Mouse (Mus musculus): ENCODE data around the gene 2300003K06Rik.
"Not testable (repeated sequence)": the region's sequence is repeated elsewhere in the genome, so short reads cannot be mapped to it uniquely, and the experiment has no call there.

2300003K06Rik gene

DNA sequence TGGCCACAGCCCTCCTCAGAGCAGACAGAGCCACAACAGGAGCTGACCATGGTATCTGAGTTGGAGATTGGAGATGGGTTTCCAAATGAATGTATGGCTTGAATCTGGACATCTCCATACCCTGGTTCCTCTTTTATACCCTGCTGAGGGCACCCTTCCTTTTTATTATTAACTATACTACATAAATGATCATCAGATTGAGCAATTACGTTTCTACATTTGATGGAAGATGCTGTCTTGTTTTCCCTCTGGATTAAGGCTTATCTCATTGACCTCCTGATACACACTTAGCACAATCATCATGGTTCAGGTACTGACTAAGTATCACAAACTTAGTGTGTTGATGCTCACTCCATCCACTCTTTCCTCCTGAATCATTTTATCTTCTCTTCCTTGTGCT is at the start of gene 2300003K06Rik:
TSS of gene 2300003K06Rik (minus strand) at position 101 of the 400 bp plus-strand sequence.
- DNase-seq (ENCODE audit: low read depth, low spot score): no peak

DNA sequence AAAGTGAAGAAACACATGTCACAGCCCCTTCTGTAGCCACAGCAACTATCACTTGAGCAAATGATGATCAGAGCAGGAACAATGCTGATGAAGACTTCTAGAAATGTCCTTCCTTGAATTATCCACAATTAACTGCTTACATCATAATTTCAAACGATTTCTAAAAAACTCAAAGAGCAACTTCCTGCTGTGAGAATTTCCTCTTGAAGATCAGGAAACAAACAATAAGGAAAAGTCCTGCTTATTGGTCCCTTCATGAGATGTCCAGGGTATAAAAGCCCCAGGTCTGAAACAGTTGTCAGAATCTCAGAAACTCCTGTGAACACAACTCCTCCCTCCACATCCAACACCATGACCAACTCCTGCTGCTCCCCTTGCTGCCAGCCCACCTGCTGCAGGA is 41.0 kb upstream of the 2300003K06Rik start, which contains the start of gene Gm11567:
TSS of gene Gm11567 (plus strand) at position 301 of the 400 bp plus-strand sequence.
- DNase-seq (ENCODE audit: low read depth, low spot score): not testable (repeated sequence)

DNA sequence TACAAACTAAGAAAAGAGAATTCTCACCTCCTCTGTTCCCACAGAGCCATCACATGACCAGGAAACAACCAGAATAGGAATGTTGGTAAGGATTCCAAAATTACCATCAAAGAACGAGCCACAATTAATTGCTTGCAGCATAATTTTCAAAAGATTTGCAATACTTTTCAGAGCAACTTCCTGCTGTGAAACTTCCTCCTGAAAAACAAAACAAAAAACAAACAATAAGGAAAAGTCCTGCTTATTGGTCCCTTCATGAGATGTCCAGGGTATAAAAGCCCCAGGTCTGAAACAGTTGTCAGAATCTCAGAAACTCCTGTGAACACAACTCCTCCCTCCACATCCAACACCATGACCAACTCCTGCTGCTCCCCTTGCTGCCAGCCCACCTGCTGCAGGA is 35.2 kb upstream of the 2300003K06Rik start, which contains the start of gene Krtap9-1:
TSS of gene Krtap9-1 (plus strand) at position 301 of the 400 bp plus-strand sequence.
- DNase-seq (ENCODE audit: low read depth, low spot score): not testable (repeated sequence)

DNA sequence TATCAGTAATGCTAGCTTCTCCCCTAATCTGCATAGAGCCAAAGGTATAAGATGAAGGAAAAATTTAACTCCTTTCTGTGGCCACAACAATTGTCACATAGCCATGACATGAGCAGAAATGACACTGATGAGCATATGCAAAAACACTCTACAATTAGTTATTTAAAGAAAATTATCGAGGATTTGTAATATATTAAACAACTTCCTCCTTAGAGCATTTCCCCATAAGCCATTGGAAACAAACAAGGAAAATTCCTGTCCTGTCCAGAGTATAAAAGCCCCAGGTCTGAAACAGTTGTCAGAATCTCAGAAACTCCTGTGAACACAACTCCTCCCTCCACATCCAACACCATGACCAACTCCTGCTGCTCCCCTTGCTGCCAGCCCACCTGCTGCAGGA is 26.3 kb upstream of the 2300003K06Rik start, which contains the start of gene Gm11559:
TSS of gene Gm11559 (plus strand) at position 301 of the 400 bp plus-strand sequence.
- DNase-seq (ENCODE audit: low read depth, low spot score): not testable (repeated sequence)

DNA sequence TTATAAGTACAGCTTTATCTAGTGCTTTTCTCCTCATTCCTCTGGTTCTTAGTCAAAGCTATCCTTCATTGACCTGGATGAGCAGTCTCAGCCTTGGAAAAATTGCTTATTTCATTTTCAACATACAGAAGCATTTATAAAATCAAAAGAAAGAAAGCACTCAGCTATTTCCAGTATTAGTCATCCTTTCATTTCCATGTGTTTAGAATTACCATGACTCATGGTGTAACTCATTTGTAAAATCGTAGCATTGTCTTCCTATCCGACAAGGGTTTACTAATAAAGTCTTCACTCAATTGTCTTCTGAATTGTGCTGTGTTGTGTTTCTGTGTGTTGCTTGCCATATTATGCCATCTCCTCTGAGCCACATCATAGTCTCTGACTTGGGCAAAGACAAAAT is 20.9 kb upstream of the 2300003K06Rik start:
- no peak for DNase-seq (ENCODE audit: low read depth, low spot score)

DNA sequence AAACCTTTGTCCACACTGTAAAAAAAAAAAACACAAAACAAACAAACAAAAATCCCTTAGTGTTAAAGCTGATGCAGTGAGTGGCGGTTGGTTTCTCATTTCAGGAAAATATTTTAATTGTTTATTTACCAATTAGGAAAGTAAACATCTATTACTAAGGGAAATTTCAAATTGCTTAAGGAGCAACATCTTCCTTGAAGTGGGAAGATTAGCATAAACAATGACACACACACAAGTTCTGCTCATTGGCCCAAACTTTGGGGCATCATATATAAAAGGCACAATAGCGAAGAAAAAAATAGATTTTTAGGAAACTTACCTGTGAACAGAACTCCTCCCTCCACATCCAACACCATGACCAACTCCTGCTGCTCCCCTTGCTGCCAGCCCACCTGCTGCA is 19.8 kb upstream of the 2300003K06Rik start, which contains the start of gene Gm11568:
TSS of gene Gm11568 (plus strand) at position 301 of the 400 bp plus-strand sequence.
- DNase-seq (ENCODE audit: low read depth, low spot score): no peak

DNA sequence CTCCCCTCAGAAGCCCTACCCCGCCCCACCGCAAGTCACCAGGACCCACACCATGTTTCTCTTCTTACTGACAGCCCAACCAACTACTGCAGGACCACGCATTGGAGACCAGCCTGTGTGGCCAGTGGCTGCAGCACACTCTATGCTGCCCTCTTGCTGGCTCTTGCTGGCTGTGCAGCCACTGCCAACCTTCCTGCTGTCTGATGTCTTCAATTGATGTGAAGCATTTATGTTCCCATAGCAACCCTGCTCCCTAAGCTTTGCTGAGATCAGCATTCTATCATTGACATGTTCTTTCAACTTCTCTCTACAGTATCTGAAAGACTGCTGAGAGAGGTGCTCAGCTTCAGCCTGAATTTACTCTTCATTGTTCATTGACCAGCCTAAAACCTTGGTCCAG is 16.3 kb upstream of the 2300003K06Rik start:
- DNase-seq (ENCODE audit: low read depth, low spot score): peak; percentile 20

DNA sequence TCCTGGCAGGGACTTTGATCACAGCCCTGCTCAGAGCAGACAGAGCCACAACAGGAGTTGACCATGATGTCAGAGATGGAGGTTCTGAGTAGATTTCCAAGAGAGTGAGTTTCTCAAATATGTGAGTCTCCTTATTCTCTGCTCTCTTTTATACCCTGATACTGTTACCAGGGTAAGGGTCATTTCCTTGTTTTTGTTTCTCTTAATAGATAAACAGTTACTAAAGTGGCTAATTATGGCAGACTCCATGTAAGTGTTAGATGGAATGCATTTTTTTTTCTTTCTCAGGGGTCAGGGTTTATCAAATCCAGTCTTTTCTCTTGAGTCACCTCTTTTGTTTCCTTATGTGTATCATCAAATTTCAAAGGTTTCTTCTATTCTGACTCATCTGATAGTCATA is 13.6 kb upstream of the 2300003K06Rik start, which contains the start of gene Krtap4-16:
TSS of gene Krtap4-16 (minus strand) at position 101 of the 400 bp plus-strand sequence.
- DNase-seq (ENCODE audit: low read depth, low spot score): no peak

DNA sequence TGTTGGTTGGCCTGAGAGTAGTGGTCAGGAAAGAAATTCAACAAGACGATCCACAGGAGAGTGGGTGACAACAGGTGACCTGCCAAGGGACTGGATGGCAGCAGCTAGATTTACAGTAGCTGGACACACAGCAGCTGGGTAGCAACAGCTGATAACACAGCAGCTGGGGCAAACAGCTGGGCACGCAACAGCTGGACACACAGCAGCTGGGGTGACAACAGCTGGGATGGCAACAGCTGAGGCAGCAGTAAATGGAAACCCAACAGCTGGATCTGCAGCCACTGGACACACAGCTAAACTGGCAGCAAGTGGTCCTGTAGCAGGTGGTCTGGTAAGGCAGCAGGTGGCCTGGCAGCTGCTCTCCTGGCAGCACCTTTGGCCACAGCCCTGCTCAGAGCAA is 8.9 kb upstream of the 2300003K06Rik start:
- no peak for DNase-seq (ENCODE audit: low read depth, low spot score)

DNA sequence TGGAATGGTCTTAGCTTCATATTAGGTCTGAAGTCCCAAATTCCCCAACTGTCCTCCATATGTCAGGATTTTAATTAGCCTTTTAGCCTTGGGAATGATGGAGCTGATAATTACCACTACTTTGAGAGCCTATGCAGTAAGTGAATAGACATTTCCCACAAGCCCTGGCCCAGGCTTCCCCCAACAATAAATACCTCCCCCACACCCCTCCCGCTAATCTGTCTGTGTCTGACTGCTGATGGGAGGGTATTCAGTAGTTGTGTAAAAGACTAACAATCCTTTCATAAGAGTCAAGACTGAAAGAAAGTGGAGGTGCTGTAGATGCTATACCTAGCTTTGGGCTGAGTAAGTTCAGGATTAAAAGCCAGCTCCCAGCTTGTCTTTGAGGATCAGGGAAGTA is 4.3 kb upstream of the 2300003K06Rik start:
- no peak for DNase-seq (ENCODE audit: low read depth, low spot score)

DNA sequence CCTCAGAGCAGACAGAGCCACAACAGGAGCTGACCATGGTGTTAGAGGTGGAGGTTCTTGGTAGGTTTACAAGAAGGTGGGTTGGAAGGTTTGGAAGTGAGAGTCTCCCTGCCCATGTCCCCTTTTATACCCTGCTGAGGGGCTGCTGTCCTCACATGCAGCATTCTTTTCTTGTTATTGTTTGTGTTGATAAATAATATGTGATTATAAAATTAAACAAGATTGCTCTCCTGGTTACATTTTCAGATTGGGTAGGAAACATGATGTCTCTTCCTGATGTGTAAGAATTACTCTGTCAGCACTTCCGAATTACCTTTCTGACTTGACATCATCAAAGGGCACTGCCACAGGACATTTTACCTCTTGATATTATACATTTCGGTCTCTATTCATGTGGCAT is 22.3 kb downstream of the 2300003K06Rik start, which contains the start of gene Gm11564:
TSS of gene Gm11564 (minus strand) at position 101 of the 400 bp plus-strand sequence.
- not testable (repeated sequence) for DNase-seq (ENCODE audit: low read depth, low spot score)

DNA sequence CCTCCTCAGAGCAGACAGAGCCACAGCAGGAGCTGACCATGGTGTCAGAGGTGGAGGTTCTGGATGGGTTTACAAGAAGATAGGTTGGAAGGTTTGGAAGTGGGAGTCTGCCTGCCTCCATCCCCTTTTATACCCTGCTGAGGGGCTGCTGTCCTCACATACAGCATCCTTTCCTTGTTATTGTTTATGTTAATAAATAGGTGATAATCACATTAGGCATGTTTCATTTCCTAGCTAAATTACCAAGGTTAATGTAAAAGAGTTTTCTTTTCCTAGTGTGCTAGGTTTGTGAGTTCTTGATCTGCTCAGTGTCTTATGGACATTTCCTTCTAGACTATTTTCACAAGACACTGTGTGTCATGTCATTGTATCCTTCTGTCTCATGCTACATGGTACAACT is 28.1 kb downstream of the 2300003K06Rik start, which contains the start of gene Krtap4-13:
TSS of gene Krtap4-13 (minus strand) at position 101 of the 400 bp plus-strand sequence.
- DNase-seq (ENCODE audit: low read depth, low spot score): not testable (repeated sequence)

DNA sequence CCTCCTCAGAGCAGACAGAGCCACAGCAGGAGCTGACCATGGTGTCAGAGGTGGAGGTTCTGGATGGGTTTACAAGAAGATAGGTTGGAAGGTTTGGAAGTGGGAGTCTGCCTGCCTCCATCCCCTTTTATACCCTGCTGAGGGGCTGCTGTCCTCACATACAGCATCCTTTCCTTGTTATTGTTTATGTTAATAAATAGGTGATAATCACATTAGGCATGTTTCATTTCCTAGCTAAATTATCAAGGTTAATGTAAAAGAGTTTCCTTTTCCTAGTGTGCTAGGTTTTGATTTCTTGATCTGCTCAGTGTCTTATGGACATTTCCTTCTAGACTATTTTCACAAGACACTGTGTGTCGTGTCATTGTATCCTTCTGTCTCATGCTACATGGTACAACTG is 33.5 kb downstream of the 2300003K06Rik start, which contains the start of gene Gm11554:
TSS of gene Gm11554 (minus strand) at position 101 of the 400 bp plus-strand sequence.
- DNase-seq (ENCODE audit: low read depth, low spot score): not testable (repeated sequence)

DNA sequence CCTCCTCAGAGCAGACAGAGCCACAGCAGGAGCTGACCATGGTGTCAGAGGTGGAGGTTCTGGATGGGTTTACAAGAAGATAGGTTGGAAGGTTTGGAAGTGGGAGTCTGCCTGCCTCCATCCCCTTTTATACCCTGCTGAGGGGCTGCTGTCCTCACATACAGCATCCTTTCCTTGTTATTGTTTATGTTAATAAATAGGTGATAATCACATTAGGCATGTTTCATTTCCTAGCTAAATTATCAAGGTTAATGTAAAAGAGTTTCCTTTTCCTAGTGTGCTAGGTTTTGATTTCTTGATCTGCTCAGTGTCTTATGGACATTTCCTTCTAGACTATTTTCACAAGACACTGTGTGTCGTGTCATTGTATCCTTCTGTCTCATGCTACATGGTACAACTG is 39.0 kb downstream of the 2300003K06Rik start, which contains the start of gene Gm11569:
TSS of gene Gm11569 (minus strand) at position 101 of the 400 bp plus-strand sequence.
- DNase-seq (ENCODE audit: low read depth, low spot score): not testable (repeated sequence)

DNA sequence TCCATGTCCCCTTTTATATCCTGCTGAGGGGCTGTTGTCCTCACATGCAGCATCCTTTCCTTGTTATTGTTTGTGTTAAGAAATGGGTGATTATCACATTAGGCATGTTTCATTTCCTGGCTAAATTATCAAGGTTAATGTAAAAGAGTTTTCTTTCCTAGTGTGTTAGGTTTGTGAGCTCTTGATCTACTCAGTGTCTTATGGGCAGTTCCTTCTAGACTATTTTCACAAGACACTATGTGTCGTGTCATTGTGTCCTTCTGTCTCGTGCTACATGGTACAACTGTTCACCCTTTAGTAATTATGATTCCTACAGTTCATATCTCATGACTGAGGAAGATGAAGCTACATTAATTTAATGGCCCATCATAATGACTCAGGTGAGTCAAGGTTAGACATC is 44.5 kb downstream of the 2300003K06Rik start, which contains the start of gene Gm11596:
TSS of gene Gm11596 (minus strand) at position 101 of the 400 bp plus-strand sequence.
- no peak for DNase-seq (ENCODE audit: low read depth, low spot score)
